Mouse (Mus musculus): Measurements from ENCODE around the gene Tubgcp6. TPM values are rescaled to one million over a fixed set of nuclear protein-coding genes. Genes with fewer than 3 reads are reported as not detected.
A peak's percentile ranks its signal among the peaks of the same experiment; 100 is the strongest.

Gene Tubgcp6
- total and polyA plus RNA-seq, 2 experiments = 6.5 to 13.2 TPM

GRCm38 (mm10) chr15:89106976-89107375 lies 15.9 kb downstream of the Tubgcp6 start:
- no peak for DNase-seq (ENCODE audit: extremely low read depth, low read depth, low spot score)
- TF ChIP-seq POLR2A (IDR thresholded peaks at IDR 0.05; ENCODE audit: extremely low read depth, insufficient read depth, low read length) = no peak
- TF ChIP-seq CTCF (IDR thresholded peaks at IDR 0.05; ENCODE audit: low read depth, low read length) = no peak
- Histone ChIP-seq H3K79me2 (ENCODE audit: control insufficient read depth, insufficient read depth, low read length) (no peaks in the 10 kb centered on the region), H3K4me3 (ENCODE audit: insufficient read depth, low read depth, low read length) (no peak overlapping the region), H3K27me3 (ENCODE audit: control insufficient read depth, insufficient read depth, low read length) (no peaks in the 10 kb centered on the region), H3K27ac (replicated peaks; ENCODE audit: insufficient read depth, low read depth, low read length) (no peak overlapping the region), H3K9ac (ENCODE audit: low read depth, low read length) (no peak overlapping the region), H3K4me1 (ENCODE audit: control insufficient read depth, insufficient read depth, low read length) (no peaks in the 10 kb centered on the region), H3K36me3 (ENCODE audit: control insufficient read depth, insufficient read depth, low read length) (peaks cover 16% of the 10 kb centered on the region; the same call in 1 of the 2 replicates)
- 93% methylated on average over 1 of the region's 1 CpGs for WGBS

GRCm38 (mm10) chr15:89106073-89106472 lies 16.8 kb downstream of the Tubgcp6 start:
- no peaks in the 10 kb centered on the region for H3K27me3 ChIP-seq (ENCODE audit: control insufficient read depth, insufficient read depth, low read length)
- H3K4me1 ChIP-seq (ENCODE audit: control insufficient read depth, insufficient read depth, low read length) = no peaks in the 10 kb centered on the region
- H3K9ac ChIP-seq (ENCODE audit: low read depth, low read length) = no peak overlapping the region
- H3K27ac ChIP-seq (replicated peaks; ENCODE audit: insufficient read depth, low read depth, low read length) = no peak overlapping the region
- no peak for DNase-seq (ENCODE audit: extremely low read depth, low read depth, low spot score)
- H3K36me3 ChIP-seq (ENCODE audit: control insufficient read depth, insufficient read depth, low read length) = peaks cover 16% of the 10 kb centered on the region; the same call in 1 of the 2 replicates
- no peaks in the 10 kb centered on the region for H3K79me2 ChIP-seq (ENCODE audit: control insufficient read depth, insufficient read depth, low read length)
- H3K4me3 ChIP-seq (ENCODE audit: insufficient read depth, low read depth, low read length) = no peak overlapping the region
- TF ChIP-seq CTCF (IDR thresholded peaks at IDR 0.05; ENCODE audit: low read depth, low read length) (no peak), POLR2A (IDR thresholded peaks at IDR 0.05; ENCODE audit: extremely low read depth, insufficient read depth, low read length) (no peak)
- WGBS = 79% methylated on average over 13 of the region's 13 CpGs

GRCm38 (mm10) chr15:89104425-89104824 lies 18.5 kb downstream of the Tubgcp6 start:
- WGBS = 93% methylated on average over 8 of the region's 8 CpGs
- DNase-seq (ENCODE audit: extremely low read depth, low read depth, low spot score) = no peak
- Histone ChIP-seq H3K27me3 (ENCODE audit: control insufficient read depth, insufficient read depth, low read length) (no peaks in the 10 kb centered on the region), H3K79me2 (ENCODE audit: control insufficient read depth, insufficient read depth, low read length) (no peaks in the 10 kb centered on the region), H3K36me3 (ENCODE audit: control insufficient read depth, insufficient read depth, low read length) (peaks cover 21% of the 10 kb centered on the region; the same call in 1 of the 2 replicates), H3K9ac (ENCODE audit: low read depth, low read length) (no peak overlapping the region), H3K4me1 (ENCODE audit: control insufficient read depth, insufficient read depth, low read length) (no peaks in the 10 kb centered on the region), H3K27ac (replicated peaks; ENCODE audit: insufficient read depth, low read depth, low read length) (no peak overlapping the region), H3K4me3 (ENCODE audit: insufficient read depth, low read depth, low read length) (no peak overlapping the region)
- TF ChIP-seq POLR2A (IDR thresholded peaks at IDR 0.05; ENCODE audit: extremely low read depth, insufficient read depth, low read length) = no peak
- TF ChIP-seq CTCF (IDR thresholded peaks at IDR 0.05; ENCODE audit: low read depth, low read length) = no peak

- 90% methylated on average over 10 of the region's 10 CpGs for WGBS
- Histone ChIP-seq H3K27me3 (ENCODE audit: control insufficient read depth, insufficient read depth, low read length) (no peaks in the 10 kb centered on the region), H3K9ac (ENCODE audit: low read depth, low read length) (no peak overlapping the region), H3K27ac (replicated peaks; ENCODE audit: insufficient read depth, low read depth, low read length) (no peak overlapping the region), H3K79me2 (ENCODE audit: control insufficient read depth, insufficient read depth, low read length) (no peaks in the 10 kb centered on the region), H3K4me1 (ENCODE audit: control insufficient read depth, insufficient read depth, low read length) (no peaks in the 10 kb centered on the region), H3K4me3 (ENCODE audit: insufficient read depth, low read depth, low read length) (no peak overlapping the region), H3K36me3 (ENCODE audit: control insufficient read depth, insufficient read depth, low read length) (peaks cover 23% of the 10 kb centered on the region; the same call in 1 of the 2 replicates)
- TF ChIP-seq CTCF (IDR thresholded peaks at IDR 0.05; ENCODE audit: low read depth, low read length) (no peak), POLR2A (IDR thresholded peaks at IDR 0.05; ENCODE audit: extremely low read depth, insufficient read depth, low read length) (no peak)
- DNase-seq (ENCODE audit: extremely low read depth, low read depth, low spot score) = no peak
These were observed 19.0 kb downstream of the Tubgcp6 start for GRCm38 (mm10) chr15:89103921-89104320.

GRCm38 (mm10) chr15:89102646-89103045 lies 20.3 kb downstream of the Tubgcp6 start:
- no peak overlapping the region for H3K4me3 ChIP-seq (ENCODE audit: insufficient read depth, low read depth, low read length)
- H3K27me3 ChIP-seq (ENCODE audit: control insufficient read depth, insufficient read depth, low read length) = no peaks in the 10 kb centered on the region
- no peak for DNase-seq (ENCODE audit: extremely low read depth, low read depth, low spot score)
- H3K9ac ChIP-seq (ENCODE audit: low read depth, low read length) = no peak overlapping the region
- 67% methylated on average over 5 of the region's 5 CpGs for WGBS
- H3K27ac ChIP-seq (replicated peaks; ENCODE audit: insufficient read depth, low read depth, low read length) = no peak overlapping the region
- no peaks in the 10 kb centered on the region for H3K79me2 ChIP-seq (ENCODE audit: control insufficient read depth, insufficient read depth, low read length)
- TF ChIP-seq CTCF (IDR thresholded peaks at IDR 0.05; ENCODE audit: low read depth, low read length) (no peak), POLR2A (IDR thresholded peaks at IDR 0.05; ENCODE audit: extremely low read depth, insufficient read depth, low read length) (no peak)
- no peaks in the 10 kb centered on the region for H3K4me1 ChIP-seq (ENCODE audit: control insufficient read depth, insufficient read depth, low read length)
- H3K36me3 ChIP-seq (ENCODE audit: control insufficient read depth, insufficient read depth, low read length) = peaks cover 27% of the 10 kb centered on the region

- Histone ChIP-seq H3K27me3 (ENCODE audit: control insufficient read depth, insufficient read depth, low read length) (no peaks in the 10 kb centered on the region), H3K36me3 (ENCODE audit: control insufficient read depth, insufficient read depth, low read length) (peaks cover 42% of the 10 kb centered on the region), H3K27ac (replicated peaks; ENCODE audit: insufficient read depth, low read depth, low read length) (no peak overlapping the region), H3K9ac (ENCODE audit: low read depth, low read length) (no peak overlapping the region), H3K79me2 (ENCODE audit: control insufficient read depth, insufficient read depth, low read length) (no peaks in the 10 kb centered on the region), H3K4me3 (ENCODE audit: insufficient read depth, low read depth, low read length) (no peak overlapping the region), H3K4me1 (ENCODE audit: control insufficient read depth, insufficient read depth, low read length) (no peaks in the 10 kb centered on the region)
- no peak for DNase-seq (ENCODE audit: extremely low read depth, low read depth, low spot score)
- TF ChIP-seq POLR2A (IDR thresholded peaks at IDR 0.05; ENCODE audit: extremely low read depth, insufficient read depth, low read length) = 0 out of 2 replicates have a peak, but pooled peaks have one; percentile 5
- TF ChIP-seq CTCF (IDR thresholded peaks at IDR 0.05; ENCODE audit: low read depth, low read length) = no peak
- 89% methylated on average over 12 of the region's 12 CpGs for WGBS
These were observed 22.1 kb downstream of the Tubgcp6 start for GRCm38 (mm10) chr15:89100823-89101222.
